Mouse (Mus musculus) cerebellum, adult 2 months (tissue): ENCODE results near the gene Stx2.

ENCODE experiments used
- CTCF ChIP-seq: fragments of 200-500 bp; IDR thresholded peaks from 2 replicates; pipeline ENCODE4 v1.5.1; 2011; ENCODE audit warnings: low read depth, mild to moderate bottlenecking, control low read depth, low read length, moderate library complexity, borderline replicate concordance; ENCODE audit not compliant: insufficient read depth
- POLR2A ChIP-seq: fragments of 200-500 bp; IDR thresholded peaks from 2 replicates; pipeline ENCODE4 v1.6.1; 2011; ENCODE audit warnings: low read length, control low read depth, borderline replicate concordance; ENCODE audit not compliant: insufficient read depth

GRCm38 (mm10) chr5:129049372-129049771 lies 41.0 kb upstream of the Stx2 start:
- no peak for TF ChIP-seq POLR2A
- no peak for TF ChIP-seq CTCF
